Mouse (Mus musculus): ENCODE results near the gene Cnn2. TPM values are rescaled to one million over a fixed set of nuclear protein-coding genes. Genes with fewer than 3 reads are reported as not detected.
"Not testable (repeated sequence)": the region's sequence is repeated elsewhere in the genome, so short reads cannot be mapped to it uniquely, and the experiment has no call there.

Gene Cnn2
- 10 to 100 TPM; 29.5 to 50.1 TPM for total RNA-seq (2021)
- 53.0 and 58.8 TPM in 2 replicates for polyA plus RNA-seq (2012; rRNA removed)
- long read RNA-seq, transcript Cnn2-201 (7 exons, 2,460 nt) = major isoform, 60 of 66 reads
- long read RNA-seq, partial matches to known transcripts = 5 of 66 reads
- long read RNA-seq, other reads (novel, unspliced or antisense) = 1 of 66 reads

GRCm38 (mm10) chr10:79988506-79989271, at the start of gene Cnn2:
Gene Cnn2, plus strand, starts transcription at chr10:79988584.
- DNase-seq = peak; percentile 78

- no peak for DNase-seq
Measured at GRCm38 (mm10) chr10:79940749-79941148, 47.6 kb upstream of the Cnn2 start.

- no peak for DNase-seq
Measured at GRCm38 (mm10) chr10:79942988-79943387, 45.4 kb upstream of the Cnn2 start.

GRCm38 (mm10) chr10:79943471-79943901, 44.9 kb upstream of the Cnn2 start:
- no peak for DNase-seq

GRCm38 (mm10) chr10:79945507-79946234, 42.7 kb upstream of the Cnn2 start:
- no peak for DNase-seq

GRCm38 (mm10) chr10:79946752-79947322, 41.5 kb upstream of the Cnn2 start:
- DNase-seq = no peak

GRCm38 (mm10) chr10:79947502-79947901, 40.9 kb upstream of the Cnn2 start:
- DNase-seq = no peak

GRCm38 (mm10) chr10:79949873-79950272, 38.5 kb upstream of the Cnn2 start:
- DNase-seq = no peak

GRCm38 (mm10) chr10:79950661-79951060, 37.7 kb upstream of the Cnn2 start:
- DNase-seq = no peak

GRCm38 (mm10) chr10:79953946-79954345, 34.4 kb upstream of the Cnn2 start:
- DNase-seq = no peak

GRCm38 (mm10) chr10:79955691-79956090, 32.7 kb upstream of the Cnn2 start:
- no peak for DNase-seq

- no peak for DNase-seq
Measured at GRCm38 (mm10) chr10:79956643-79957154, 31.7 kb upstream of the Cnn2 start.

- peak; percentile 88 for DNase-seq
Measured at GRCm38 (mm10) chr10:79958140-79958816, 30.1 kb upstream of the Cnn2 start.

- DNase-seq = not testable (repeated sequence)
Measured at GRCm38 (mm10) chr10:79959412-79959811, 29.0 kb upstream of the Cnn2 start.

GRCm38 (mm10) chr10:79959847-79960601, 28.4 kb upstream of the Cnn2 start, which contains the start of gene Wdr18:
Gene Wdr18, plus strand, starts transcription at chr10:79960152.
- DNase-seq = peak; percentile 100

GRCm38 (mm10) chr10:79960671-79961294, 27.6 kb upstream of the Cnn2 start:
- DNase-seq = no peak

GRCm38 (mm10) chr10:79964727-79965126, 23.7 kb upstream of the Cnn2 start:
- no peak for DNase-seq

- DNase-seq = peak; percentile 63
Measured at GRCm38 (mm10) chr10:79965325-79965724, 23.1 kb upstream of the Cnn2 start.

GRCm38 (mm10) chr10:79966886-79967400, 21.4 kb upstream of the Cnn2 start:
- no peak for DNase-seq

- DNase-seq = no peak
Measured at GRCm38 (mm10) chr10:79968181-79968580, 20.2 kb upstream of the Cnn2 start.

Measured in adrenal gland, adult 2 months (tissue).